Mouse (Mus musculus) midbrain, postnatal 0 days (tissue): ENCODE measurements around the gene Ddr2. TPM values are rescaled to one million over a fixed set of nuclear protein-coding genes. Genes with fewer than 3 reads are reported as not detected.
"Not testable (repeated sequence)": the region's sequence is repeated elsewhere in the genome, so short reads cannot be mapped to it uniquely, and the experiment has no call there.

Experiments
- ATAC-seq: fragments of 200-750 bp; cut with Nextera tagmentation; 2 replicates; pipeline ENCODE4 v1.8.0; 2017; ENCODE audit warnings: moderate number of reproducible peaks, mild to moderate bottlenecking, moderate TSS enrichment, moderate library complexity; ENCODE audit not compliant: low FRiP score
- DNase-seq: peaks from one replicate; pipeline ENCODE4 v3.0.0-alpha.2; 2015; ENCODE audit warnings: low spot score
- H3K27ac ChIP-seq: fragments of 300-500 bp; sonication (generic); 2 replicates; pipeline ENCODE4 v1.5.1; 2014; ENCODE audit warnings: low read depth, mild to moderate bottlenecking, low read length, mixed read lengths
- H3K27me3 ChIP-seq: fragments of 300-500 bp; sonication (generic); 2 replicates; pipeline ENCODE4 v1.6.1; 2014; ENCODE audit warnings: low read length, control low read depth, mixed read lengths; ENCODE audit not compliant: insufficient read depth
- H3K36me3 ChIP-seq: fragments of 300-500 bp; sonication (generic); 2 replicates; pipeline ENCODE4 v1.6.1; 2014; ENCODE audit warnings: low read length, control low read depth, mixed read lengths; ENCODE audit not compliant: insufficient read depth
- H3K4me1 ChIP-seq: fragments of 300-500 bp; sonication (generic); 2 replicates; pipeline ENCODE4 v1.6.1; 2014; ENCODE audit warnings: mild to moderate bottlenecking, control low read depth, antibody characterized with exemption, low read length, mixed read lengths; ENCODE audit not compliant: insufficient read depth
- H3K4me2 ChIP-seq: fragments of 300-500 bp; sonication (generic); 2 replicates; pipeline ENCODE4 v1.6.1; 2014; ENCODE audit warnings: low read depth, mild to moderate bottlenecking, low read length, mixed read lengths; ENCODE audit not compliant: poor library complexity, severe bottlenecking
- H3K4me3 ChIP-seq: fragments of 300-500 bp; sonication (generic); 2 replicates; pipeline ENCODE4 v1.5.1; 2014; ENCODE audit warnings: low read depth, mild to moderate bottlenecking, low read length, moderate library complexity
- H3K9ac ChIP-seq: fragments of 300-500 bp; sonication (generic); replicated peaks from 2 replicates; pipeline ENCODE4 v1.6.1; 2014; ENCODE audit warnings: mild to moderate bottlenecking, low read length, moderate library complexity, mixed read lengths; ENCODE audit not compliant: poor library complexity, severe bottlenecking
- H3K9me3 ChIP-seq: fragments of 300-500 bp; sonication (generic); 2 replicates; pipeline ENCODE4 v1.6.1; 2016; ENCODE audit warnings: low read length, control low read depth
- CTCF ChIP-seq: IDR thresholded peaks from 2 replicates; pipeline ENCODE4 v1.5.1; 2016; ENCODE audit warnings: antibody characterized with exemption, mild to moderate bottlenecking
- WGBS: fragments of 180-500 bp; shearing (Covaris S2); extraction: QIAGEN DNeasy Blood & Tissue Kit; methylation state at CpG from one replicate; pipeline ENCODE4 v1.1.7; 2014; 5-methylcytosine and 5-hydroxymethylcytosine counted together
- polyA plus RNA-seq: library from polyadenylated mRNA; unstranded; fragments of >200 nt; fragmentation: Nextera tagmentation; extraction: Ambion mirVana; gene quantifications from 2 replicates; pipeline ENCODE4 v1.2.1, GENCODE M21; 2015
- total RNA-seq: library from RNA; depleted of rRNA; stranded (reverse); fragments of >200 nt; gene quantifications from 2 replicates; pipeline ENCODE4 v1.2.3, GENCODE M21; 2014

Gene Ddr2
- total and polyA plus RNA-seq, 2 experiments from 2014 or later, result 8.0 to 8.2 TPM

GRCm38 (mm10) chr1:170112261-170112660, 1.7 kb upstream of the Ddr2 start:
- Histone ChIP-seq H3K4me3 (no peak overlapping the region), H3K36me3 (no peaks in the 10 kb centered on the region), H3K9ac (no peak overlapping the region), H3K9me3 (no peaks in the 10 kb centered on the region), H3K4me2 (no peak overlapping the region), H3K27ac (no peak overlapping the region), H3K4me1 (no peaks in the 10 kb centered on the region), H3K27me3 (no peaks in the 10 kb centered on the region)
- DNase-seq (no peak), ATAC-seq (no peak)
- WGBS, result 88% methylated on average over 10 of the region's 10 CpGs
- TF ChIP-seq CTCF, result no peak

- Histone ChIP-seq H3K9me3 (no peaks in the 10 kb centered on the region), H3K4me3 (no peak overlapping the region), H3K4me1 (no peaks in the 10 kb centered on the region), H3K27ac (no peak overlapping the region), H3K27me3 (no peaks in the 10 kb centered on the region), H3K9ac (no peak overlapping the region), H3K4me2 (no peak overlapping the region), H3K36me3 (no peaks in the 10 kb centered on the region)
- 79% methylated on average over 16 of the region's 16 CpGs for WGBS
- ATAC-seq, result no peak
- peak; percentile 5 for DNase-seq
- no peak for TF ChIP-seq CTCF
These were observed 1.2 kb upstream of the Ddr2 start for GRCm38 (mm10) chr1:170111651-170112226.

GRCm38 (mm10) chr1:170109776-170110515, 616 bp downstream of the Ddr2 start:
- 0 out of 2 replicates have a peak overlapping the region, but pooled peaks have one; percentile 4 for H3K4me2 ChIP-seq
- DNase-seq (peak; percentile 6), ATAC-seq (no peak)
- no peaks in the 10 kb centered on the region for H3K9me3 ChIP-seq
- H3K27me3 ChIP-seq, result no peaks in the 10 kb centered on the region
- 82% methylated on average over 19 of the region's 19 CpGs for WGBS
- TF ChIP-seq CTCF, result no peak
- no peaks in the 10 kb centered on the region for H3K4me1 ChIP-seq
- no peak overlapping the region for H3K27ac ChIP-seq
- no peak overlapping the region for H3K9ac ChIP-seq
- no peaks in the 10 kb centered on the region for H3K36me3 ChIP-seq
- H3K4me3 ChIP-seq, result no peak overlapping the region

DNA sequence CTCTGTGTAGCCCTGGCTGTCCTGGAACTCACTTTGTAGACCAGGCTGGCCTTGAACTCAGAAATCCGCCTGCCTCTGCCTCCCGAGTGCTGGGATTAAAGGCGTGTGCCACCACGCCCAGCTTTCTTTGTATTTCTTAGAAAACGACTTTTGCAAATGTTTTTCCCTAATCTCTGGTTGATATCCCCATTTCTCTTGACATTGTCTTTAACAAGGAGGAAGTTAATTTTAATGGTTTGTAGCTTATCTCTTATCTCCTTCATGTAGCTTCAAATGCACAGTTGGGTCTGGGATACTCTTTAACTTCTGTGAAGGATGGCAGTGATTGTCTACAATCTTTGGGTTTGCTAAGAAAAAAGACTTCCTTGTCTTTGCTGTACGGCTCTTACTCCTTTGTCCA, 7.7 kb downstream of the Ddr2 start:
- not testable (repeated sequence) for H3K4me3 ChIP-seq, H3K4me1 ChIP-seq, ATAC-seq, H3K27me3 ChIP-seq, H3K36me3 ChIP-seq, H3K27ac ChIP-seq, H3K9ac ChIP-seq, H3K9me3 ChIP-seq, H3K4me2 ChIP-seq, DNase-seq
- WGBS, result 93% methylated on average over 6 of the region's 6 CpGs

GRCm38 (mm10) chr1:170086631-170087030, 23.9 kb downstream of the Ddr2 start:
- Histone ChIP-seq H3K9ac (no peak overlapping the region), H3K4me2 (no peak overlapping the region), H3K9me3 (no peaks in the 10 kb centered on the region), H3K4me1 (no peaks in the 10 kb centered on the region), H3K36me3 (no peaks in the 10 kb centered on the region), H3K27me3 (no peaks in the 10 kb centered on the region), H3K27ac (no peak overlapping the region), H3K4me3 (no peak overlapping the region)
- no peak for ATAC-seq
- 94% methylated on average over 7 of the region's 7 CpGs for WGBS
- no peak for TF ChIP-seq CTCF
- DNase-seq, result no peak

GRCm38 (mm10) chr1:170084151-170084796, 26.3 kb downstream of the Ddr2 start:
- no peak for TF ChIP-seq CTCF
- no peak overlapping the region for H3K27ac ChIP-seq
- H3K9ac ChIP-seq, result no peak overlapping the region
- H3K27me3 ChIP-seq, result no peaks in the 10 kb centered on the region
- DNase-seq (no peak), ATAC-seq (no peak)
- WGBS, result 87% methylated on average over 12 of the region's 12 CpGs
- H3K4me1 ChIP-seq, result no peaks in the 10 kb centered on the region
- H3K4me3 ChIP-seq, result no peak overlapping the region
- no peak overlapping the region for H3K4me2 ChIP-seq
- no peaks in the 10 kb centered on the region for H3K9me3 ChIP-seq
- no peaks in the 10 kb centered on the region for H3K36me3 ChIP-seq
